Mouse (Mus musculus) embryonic facial prominence, embryonic 15.5 days (tissue): Measurements from ENCODE around the gene Kdm1b. TPM values are rescaled to one million over a fixed set of nuclear protein-coding genes. Genes with fewer than 3 reads are reported as not detected.

ENCODE experiments used
- ATAC-seq: fragments of 200-750 bp; cut with Nextera tagmentation; 2 replicates; pipeline ENCODE4 v1.8.0; 2017; ENCODE audit warnings: low read depth, moderate TSS enrichment; ENCODE audit not compliant: insufficient number of reproducible peaks, low FRiP score, low TSS enrichment
- H3K27ac ChIP-seq: fragments of 300-500 bp; sonication (generic); replicated peaks from 2 replicates; pipeline ENCODE4 v1.5.1; 2015; ENCODE audit warnings: mild to moderate bottlenecking, inconsistent platforms
- H3K27me3 ChIP-seq: fragments of 300-500 bp; sonication (generic); 2 replicates; pipeline ENCODE4 v1.6.1; 2015; ENCODE audit warnings: inconsistent platforms
- H3K36me3 ChIP-seq: fragments of 300-500 bp; sonication (generic); 2 replicates; pipeline ENCODE4 v1.6.1; 2015; ENCODE audit warnings: mild to moderate bottlenecking, inconsistent platforms
- H3K4me1 ChIP-seq: fragments of 300-500 bp; sonication (generic); 2 replicates; pipeline ENCODE4 v1.6.1; 2015; ENCODE audit warnings: inconsistent platforms
- H3K4me2 ChIP-seq: fragments of 300-500 bp; sonication (generic); replicated peaks from 2 replicates; pipeline ENCODE4 v1.6.1; 2015; ENCODE audit warnings: mild to moderate bottlenecking, inconsistent platforms
- H3K4me3 ChIP-seq: fragments of 300-500 bp; sonication (generic); replicated peaks from 2 replicates; pipeline ENCODE4 v1.5.1; 2015; ENCODE audit warnings: mild to moderate bottlenecking, inconsistent platforms
- H3K9ac ChIP-seq: fragments of 300-500 bp; sonication (generic); 2 replicates; pipeline ENCODE4 v1.6.1; 2015; ENCODE audit warnings: inconsistent platforms
- H3K9me3 ChIP-seq: fragments of 300-500 bp; sonication (generic); replicated peaks from 2 replicates; pipeline ENCODE4 v1.6.1; 2016; ENCODE audit warnings: inconsistent platforms
- WGBS: fragments of 180-500 bp; shearing (Covaris S2); methylation state at CpG from one replicate; pipeline ENCODE4 v1.1.7; 2015; 5-methylcytosine and 5-hydroxymethylcytosine counted together
- polyA plus RNA-seq: library from polyadenylated mRNA; unstranded; fragments of >200 nt; fragmentation: Nextera tagmentation; extraction: Ambion mirVana; gene quantifications from 2 replicates; pipeline ENCODE4 v1.2.1, GENCODE M21; 2015

Gene Kdm1b
- polyA plus RNA-seq: 10.6 and 12.7 TPM in 2 replicates

GRCm38 (mm10) chr13:47043030-47043680, at the start of gene Kdm1b:
TSS of gene Kdm1b (plus strand) at chr13:47043499.
- Histone ChIP-seq H3K4me2 (peak within 1 kb of the TSS; percentile 99), H3K27ac (peak within 1 kb of the TSS; percentile 80), H3K4me1 (peaks cover 13% of the 10 kb centered on the region), H3K4me3 (peak within 1 kb of the TSS; percentile 88), H3K27me3 (no peaks in the 10 kb centered on the region), H3K36me3 (no peaks in the 10 kb centered on the region), H3K9ac (peak within 1 kb of the TSS; percentile 52), H3K9me3 (no peaks in the 10 kb centered on the region)
- ATAC-seq: peak; percentile 96
- under 1% methylated on average over 48 of the region's 48 CpGs for WGBS

- 74% methylated on average over 4 of the region's 4 CpGs for WGBS
Observed at GRCm38 (mm10) chr13:46997355-46997754, 45.9 kb upstream of the Kdm1b start.

GRCm38 (mm10) chr13:46999498-46999897, 43.8 kb upstream of the Kdm1b start:
- ATAC-seq: no peak
- Histone ChIP-seq H3K9me3 (no peaks in the 10 kb centered on the region), H3K36me3 (no peaks in the 10 kb centered on the region), H3K9ac (no peak overlapping the region), H3K27ac (no peak overlapping the region), H3K4me1 (no peaks in the 10 kb centered on the region), H3K27me3 (no peaks in the 10 kb centered on the region), H3K4me3 (no peak overlapping the region), H3K4me2 (no peak overlapping the region)
- 56% methylated on average over 5 of the region's 5 CpGs for WGBS

More at GRCm38 (mm10) chr13:46997355-46997754, 45.9 kb upstream of the Kdm1b start:
- H3K9ac ChIP-seq: no peak overlapping the region
- H3K36me3 ChIP-seq: no peaks in the 10 kb centered on the region
- H3K27me3 ChIP-seq: no peaks in the 10 kb centered on the region
- ATAC-seq: no peak
- H3K4me1 ChIP-seq: no peaks in the 10 kb centered on the region
- H3K4me3 ChIP-seq: no peak overlapping the region
- no peak overlapping the region for H3K4me2 ChIP-seq
- H3K27ac ChIP-seq: no peak overlapping the region
- H3K9me3 ChIP-seq: no peaks in the 10 kb centered on the region

GRCm38 (mm10) chr13:47001590-47001989, 41.7 kb upstream of the Kdm1b start:
- H3K9me3 ChIP-seq: no peaks in the 10 kb centered on the region
- no peak overlapping the region for H3K27ac ChIP-seq
- no peak for ATAC-seq
- 86% methylated on average over 4 of the region's 4 CpGs for WGBS
- no peak overlapping the region for H3K9ac ChIP-seq
- H3K27me3 ChIP-seq: no peaks in the 10 kb centered on the region
- H3K4me3 ChIP-seq: no peak overlapping the region
- H3K4me1 ChIP-seq: no peaks in the 10 kb centered on the region
- H3K4me2 ChIP-seq: no peak overlapping the region
- no peaks in the 10 kb centered on the region for H3K36me3 ChIP-seq

- Histone ChIP-seq H3K4me1 (peaks cover 11% of the 10 kb centered on the region; the same call in 1 of the 2 replicates), H3K9me3 (peaks cover 13% of the 10 kb centered on the region; the same call in 1 of the 2 replicates), H3K9ac (peak overlapping the region; percentile 31), H3K27ac (no peak overlapping the region), H3K4me3 (peak overlapping the region; percentile 65), H3K36me3 (no peaks in the 10 kb centered on the region), H3K27me3 (no peaks in the 10 kb centered on the region), H3K4me2 (peak overlapping the region; percentile 100)
- 65% methylated on average over 10 of the region's 10 CpGs for WGBS
- ATAC-seq: no peak
Observed at GRCm38 (mm10) chr13:47013740-47014139, 29.6 kb upstream of the Kdm1b start.

- WGBS: 3% methylated on average over 71 of the region's 73 CpGs
- Histone ChIP-seq H3K27me3 (no peaks in the 10 kb centered on the region), H3K4me3 (peak within 1 kb of the TSS; percentile 65)
Observed at GRCm38 (mm10) chr13:47014334-47015194, 28.7 kb upstream of the Kdm1b start, which contains the start of gene Nhlrc1. TSS of gene Nhlrc1 (minus strand) at chr13:47014850.

GRCm38 (mm10) chr13:47015195-47015501, 28.2 kb upstream of the Kdm1b start:
- Histone ChIP-seq H3K9me3 (peaks cover 9% of the 10 kb centered on the region; the same call in 1 of the 2 replicates), H3K27me3 (no peaks in the 10 kb centered on the region), H3K27ac (no peak overlapping the region), H3K36me3 (no peaks in the 10 kb centered on the region), H3K9ac (no peak overlapping the region), H3K4me2 (peak overlapping the region; percentile 100), H3K4me3 (peak overlapping the region; percentile 65), H3K4me1 (peaks cover 11% of the 10 kb centered on the region; the same call in 1 of the 2 replicates)
- no peak for ATAC-seq
- WGBS: 27% methylated on average over 5 of the region's 5 CpGs

More at GRCm38 (mm10) chr13:47014334-47015194, 28.7 kb upstream of the Kdm1b start, which contains the start of gene Nhlrc1:
- Histone ChIP-seq H3K4me2 (peak within 1 kb of the TSS; percentile 100), H3K27ac (no peak within 1 kb of the TSS), H3K9me3 (peaks cover 13% of the 10 kb centered on the region; the same call in 1 of the 2 replicates), H3K4me1 (peaks cover 11% of the 10 kb centered on the region; the same call in 1 of the 2 replicates), H3K9ac (peak within 1 kb of the TSS; percentile 31), H3K36me3 (no peaks in the 10 kb centered on the region)
- peak; percentile 88 for ATAC-seq

GRCm38 (mm10) chr13:47017259-47017658, 26.0 kb upstream of the Kdm1b start:
- Histone ChIP-seq H3K4me3 (no peak overlapping the region), H3K9me3 (no peaks in the 10 kb centered on the region), H3K4me2 (no peak overlapping the region), H3K36me3 (no peaks in the 10 kb centered on the region), H3K27ac (no peak overlapping the region), H3K9ac (no peak overlapping the region), H3K4me1 (peaks cover 11% of the 10 kb centered on the region; the same call in 1 of the 2 replicates), H3K27me3 (no peaks in the 10 kb centered on the region)
- ATAC-seq: no peak
- 39% methylated on average over 5 of the region's 5 CpGs for WGBS

GRCm38 (mm10) chr13:47019774-47020173, 23.5 kb upstream of the Kdm1b start:
- Histone ChIP-seq H3K27me3 (no peaks in the 10 kb centered on the region), H3K4me3 (no peak overlapping the region), H3K27ac (no peak overlapping the region), H3K36me3 (no peaks in the 10 kb centered on the region), H3K9me3 (no peaks in the 10 kb centered on the region), H3K9ac (no peak overlapping the region), H3K4me2 (no peak overlapping the region), H3K4me1 (peaks cover 1% of the 10 kb centered on the region; the same call in 1 of the 2 replicates)
- WGBS: 86% methylated on average over 7 of the region's 7 CpGs
- no peak for ATAC-seq

- no peak for ATAC-seq
- Histone ChIP-seq H3K27me3 (no peaks in the 10 kb centered on the region), H3K9ac (no peak overlapping the region), H3K36me3 (no peaks in the 10 kb centered on the region), H3K9me3 (no peaks in the 10 kb centered on the region), H3K4me1 (no peaks in the 10 kb centered on the region), H3K27ac (no peak overlapping the region), H3K4me2 (no peak overlapping the region), H3K4me3 (no peak overlapping the region)
- 58% methylated on average over 7 of the region's 7 CpGs for WGBS
Observed at GRCm38 (mm10) chr13:47020798-47021197, 22.5 kb upstream of the Kdm1b start.

GRCm38 (mm10) chr13:47030376-47031107, 12.8 kb upstream of the Kdm1b start:
- Histone ChIP-seq H3K36me3 (no peaks in the 10 kb centered on the region; the same call in 1 of the 2 replicates), H3K4me3 (no peak overlapping the region), H3K4me2 (no peak overlapping the region), H3K27ac (no peak overlapping the region), H3K9me3 (no peaks in the 10 kb centered on the region), H3K27me3 (no peaks in the 10 kb centered on the region), H3K4me1 (no peaks in the 10 kb centered on the region), H3K9ac (no peak overlapping the region)
- no peak for ATAC-seq
- WGBS: 82% methylated on average over 17 of the region's 17 CpGs
